Comparison of ENCODE assay signal across 8 mouse cellular contexts in genomic region chr1:194739894-194740293, GRCm38 (mm10).
DNase-seq lines count a peak whose midpoint lies in the region; ATAC-seq and TF ChIP-seq lines count a peak whose summit lies in the region.

No protein-coding gene starts in this region.

- H3K4me3 ChIP-seq in cerebellum, adult 2 months (replicated peaks; ENCODE audit: insufficient read depth, low read depth, low read length) = no peak overlapping the region
- H3K4me3 ChIP-seq in heart, embryonic 10.5 days = no peak overlapping the region
- H3K4me3 ChIP-seq in lung, embryonic 15.5 days = no peak overlapping the region

- peak; percentile 29; the same call in 1 of the 2 replicates for ATAC-seq in lung, embryonic 15.5 days (ENCODE audit: borderline replicate concordance, extremely low read depth, low FRiP score, low TSS enrichment)

- no peaks in the 10 kb centered on the region for H3K36me3 ChIP-seq in heart, embryonic 10.5 days
- no peaks in the 10 kb centered on the region for H3K36me3 ChIP-seq in lung, embryonic 15.5 days

- no peak for TF ChIP-seq CTCF in brain, embryonic 14.5 days (IDR thresholded peaks at IDR 0.05; ENCODE audit: borderline replicate concordance, extremely low read depth, insufficient read depth, insufficient read length)
- TF ChIP-seq CTCF in cerebellum, adult 2 months (IDR thresholded peaks at IDR 0.05; ENCODE audit: borderline replicate concordance, insufficient read depth, low read depth, low read length) = no peak

- H3K9ac ChIP-seq in lung, embryonic 15.5 days = no peak overlapping the region

- H3K4me1 ChIP-seq in cerebellum, adult 2 months (ENCODE audit: control insufficient read depth, insufficient read depth, low read length) = peaks cover 7% of the 10 kb centered on the region
- peaks cover 10% of the 10 kb centered on the region; the same call in 1 of the 2 replicates for H3K4me1 ChIP-seq in heart, embryonic 10.5 days
- peaks cover 7% of the 10 kb centered on the region for H3K4me1 ChIP-seq in lung, embryonic 15.5 days

- no peak overlapping the region for H3K4me2 ChIP-seq in lung, embryonic 15.5 days

- DNase-seq in brain, embryonic 14.5 days (ENCODE audit: low read depth) = peak; percentile 68
- peak; percentile 50 to 60 for DNase-seq in cerebellum, adult 2 months
- no peak for DNase-seq in heart, embryonic 10.5 days (ENCODE audit: low spot score)
- no peak for DNase-seq in right cerebral cortex, adult 18-20 months
- no peak for DNase-seq in thymus, postnatal 4 days
- no peak for DNase-seq in thymus, postnatal 14 days
- DNase-seq in kidney, adult 18-20 months = no peak

- TF ChIP-seq POLR2A in brain, embryonic 14.5 days (IDR thresholded peaks at IDR 0.05; ENCODE audit: borderline replicate concordance, extremely low read depth, insufficient read depth, insufficient read length, poor library complexity, severe bottlenecking) = no peak
- no peak for TF ChIP-seq POLR2A in cerebellum, adult 2 months (IDR thresholded peaks at IDR 0.05; ENCODE audit: borderline replicate concordance, insufficient read depth, low read length)

- no peaks in the 10 kb centered on the region for H3K9me3 ChIP-seq in heart, embryonic 10.5 days
- H3K9me3 ChIP-seq in lung, embryonic 15.5 days = no peaks in the 10 kb centered on the region

- no peak overlapping the region for H3K27ac ChIP-seq in cerebellum, adult 2 months (ENCODE audit: insufficient read depth, low read length)
- 0 out of 2 replicates have a peak overlapping the region, but pooled peaks have one; percentile 31 for H3K27ac ChIP-seq in heart, embryonic 10.5 days
- H3K27ac ChIP-seq in lung, embryonic 15.5 days = no peak overlapping the region

- H3K27me3 ChIP-seq in cerebellum, adult 2 months (ENCODE audit: control insufficient read depth, insufficient read depth, low read length) = no peaks in the 10 kb centered on the region
- H3K27me3 ChIP-seq in heart, embryonic 10.5 days (ENCODE audit: insufficient read depth, poor library complexity, severe bottlenecking) = no peaks in the 10 kb centered on the region
- no peaks in the 10 kb centered on the region for H3K27me3 ChIP-seq in lung, embryonic 15.5 days

Comparison
In these comparisons a context has a peak if more than half of its experiments do, and no peak if none do; other contexts are left out.
1. DNase-seq: peak in brain, embryonic 14.5 days (single experiment) and cerebellum, adult 2 months (2 of 2); none in heart, embryonic 10.5 days (single experiment), right cerebral cortex, adult 18-20 months (single experiment), thymus, postnatal 4 days (single experiment), thymus, postnatal 14 days (single experiment) and kidney, adult 18-20 months (single experiment).